Mouse (Mus musculus): ENCODE measurements around the gene Pml.

The Pml gene

DNA sequence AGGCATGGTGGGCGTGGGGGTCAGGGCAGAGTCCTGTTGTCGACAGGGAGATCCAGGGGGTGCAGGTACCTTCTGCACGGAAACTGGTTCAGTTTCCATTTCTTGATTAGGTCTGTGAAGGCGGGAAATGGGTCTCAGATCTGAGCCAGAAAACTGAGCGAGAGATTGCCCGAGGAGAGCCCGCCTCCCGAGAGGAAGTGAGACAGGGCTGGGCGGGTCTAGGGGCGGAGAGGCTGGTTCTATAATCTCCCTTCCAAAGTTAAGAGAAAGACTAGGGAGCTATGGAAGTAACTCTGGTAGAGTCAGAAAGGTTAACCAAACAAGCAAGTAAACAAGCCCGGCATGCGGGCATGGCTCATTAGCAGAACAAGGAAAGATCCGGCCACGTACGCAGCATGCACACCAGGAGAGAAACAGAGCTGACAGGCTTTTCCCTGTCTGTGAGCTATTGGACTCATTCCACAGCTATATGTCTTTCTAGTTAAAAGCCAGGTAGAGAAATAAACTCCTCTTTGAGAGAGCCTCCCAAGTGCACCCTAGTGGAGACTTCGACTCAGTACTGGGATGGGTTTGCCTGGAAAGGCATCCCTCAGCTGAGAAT lies at the start of gene Pml:
Gene Pml, minus strand, starts transcription at position 195 of the 601 bp plus-strand sequence.
- in situ Hi-C loops (cut with MboI, MseI) = no loop called here

DNA sequence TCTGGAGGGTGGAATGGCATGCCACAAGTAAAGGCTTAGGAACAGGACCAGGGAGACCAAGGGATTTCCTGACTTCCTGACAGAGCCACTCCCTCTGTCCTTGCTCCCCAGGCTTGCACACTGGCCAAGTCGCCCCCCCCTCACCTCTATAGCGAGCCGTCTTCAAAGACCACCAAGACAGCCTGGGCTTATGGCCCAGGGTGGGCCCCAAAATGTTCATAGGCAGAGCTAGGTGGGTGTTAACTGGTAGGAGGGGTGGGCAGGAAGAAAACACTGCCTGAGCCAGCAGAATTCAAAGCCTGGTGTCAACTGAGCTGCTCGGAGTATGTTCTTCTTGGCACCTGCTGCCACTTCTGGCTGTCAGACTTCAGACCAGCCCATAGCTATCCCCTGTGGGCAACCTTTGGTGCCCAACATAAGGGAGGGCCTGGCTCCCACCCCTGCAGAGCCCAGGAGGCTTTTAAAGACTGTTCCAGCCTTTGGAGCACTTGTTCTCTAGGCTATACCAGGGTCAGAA lies 48.4 kb upstream of the Pml start:
- in situ Hi-C loops (cut with MboI, MseI) = no loop called here

DNA sequence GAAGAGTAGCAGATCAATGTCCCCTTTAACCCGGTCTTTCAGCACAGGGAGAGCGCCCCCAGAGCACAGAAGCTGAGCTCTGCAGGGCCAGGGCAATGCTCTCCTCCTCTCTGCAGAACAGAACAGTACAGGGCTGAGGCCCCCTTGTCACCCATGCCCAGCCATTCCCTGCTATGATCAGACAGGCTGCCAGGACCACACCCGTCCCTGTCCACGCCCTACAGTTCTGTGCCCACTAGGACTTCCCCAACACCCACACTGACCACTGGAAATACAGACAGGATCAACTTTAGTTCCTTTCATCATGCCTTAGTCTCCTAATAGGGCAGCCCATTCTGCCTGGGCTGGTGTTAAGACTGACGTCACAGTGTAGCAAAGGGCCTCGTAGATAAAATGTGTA lies 47.5 kb upstream of the Pml start:
- in situ Hi-C loops (cut with MboI, MseI) = no loop called here

DNA sequence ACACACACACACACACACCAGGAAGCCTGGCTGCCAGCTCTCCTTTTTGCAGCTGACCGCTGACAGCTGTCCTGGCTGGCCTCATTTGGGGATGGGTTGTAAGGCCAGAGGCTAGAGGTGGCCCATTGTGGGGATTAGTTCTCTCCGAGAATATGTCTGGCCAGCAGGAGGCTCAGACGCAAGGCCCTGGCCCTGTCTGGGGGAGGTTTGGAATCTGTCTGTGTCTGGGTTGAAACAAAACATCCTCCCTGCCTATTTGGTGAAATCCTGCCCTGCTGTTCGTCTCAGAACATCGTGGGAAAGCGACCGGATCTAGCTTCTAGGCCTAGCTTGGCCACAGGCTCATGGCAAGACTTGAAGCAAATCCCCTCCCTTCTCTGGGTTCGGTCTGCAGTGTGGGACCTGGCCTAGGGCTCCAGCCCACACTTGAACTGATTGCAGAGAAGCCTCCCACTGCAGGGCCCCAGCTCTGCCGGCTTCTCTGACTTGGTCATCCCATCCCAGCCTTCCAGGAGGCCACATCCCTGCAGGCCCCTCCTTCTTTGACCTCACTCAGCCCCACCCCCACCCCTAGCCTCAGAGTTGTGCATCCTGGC lies 46.3 kb upstream of the Pml start:
- in situ Hi-C loops (cut with MboI, MseI) = no loop called here

DNA sequence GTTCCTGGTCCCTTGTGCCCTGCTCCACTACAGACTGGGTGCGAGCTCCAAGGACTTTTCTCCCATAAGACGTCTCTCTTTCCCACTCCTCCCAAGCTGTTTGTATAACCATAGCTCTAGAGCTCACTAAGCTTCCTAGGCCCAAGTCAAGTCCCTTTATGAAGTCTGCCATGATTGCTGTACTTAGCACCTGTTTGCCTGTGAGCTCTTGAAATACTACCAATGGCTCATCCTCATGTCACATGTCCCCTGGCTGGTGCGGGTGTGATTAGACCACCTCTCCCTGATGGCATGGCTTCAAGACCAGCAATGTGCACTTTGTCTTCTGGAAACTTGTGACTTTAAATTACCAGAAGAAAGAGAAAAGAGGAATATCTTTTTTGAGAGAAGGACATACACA lies 45.8 kb upstream of the Pml start:
- in situ Hi-C loops (cut with MboI, MseI) = no loop called here

DNA sequence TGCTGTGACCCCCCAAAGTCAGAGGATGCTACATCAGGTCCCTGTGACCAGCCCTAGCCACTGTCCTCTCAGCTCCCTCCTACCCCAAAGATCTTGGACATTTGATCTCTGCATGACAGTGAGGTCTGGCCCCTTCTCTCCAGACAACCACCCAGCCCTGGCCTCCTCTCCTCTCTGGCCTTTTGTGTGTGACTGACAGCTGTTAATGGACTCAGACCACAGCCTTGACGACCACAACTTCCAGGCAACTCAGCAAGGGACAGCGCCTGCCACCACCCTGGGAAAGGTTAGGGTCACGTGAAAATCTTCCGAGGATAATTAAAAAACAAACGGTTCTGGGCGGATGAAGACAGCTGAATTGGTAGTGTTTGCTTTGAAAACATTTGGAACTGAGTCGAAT lies 44.9 kb upstream of the Pml start:
- in situ Hi-C loops (cut with MboI, MseI) = no loop called here

DNA sequence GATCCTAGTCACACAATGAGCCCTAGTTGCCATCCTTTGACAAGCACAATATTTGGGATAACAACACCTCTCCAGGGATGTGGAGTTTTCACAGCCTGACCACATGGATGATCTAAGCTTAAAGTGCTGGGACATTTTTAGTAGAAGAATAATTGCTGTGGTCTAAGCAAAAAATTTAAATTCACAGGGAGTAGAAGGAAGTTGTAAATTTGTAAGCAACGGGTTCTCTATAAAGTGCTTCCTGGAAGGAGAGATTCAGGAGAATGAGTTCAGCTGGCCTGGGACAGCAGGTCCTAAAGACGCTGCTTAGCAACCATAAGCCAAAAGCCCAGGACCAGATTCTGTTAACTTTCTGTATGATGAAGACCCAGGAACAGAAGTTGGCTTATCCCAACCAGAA lies 40.3 kb upstream of the Pml start:
- in situ Hi-C loops (cut with MboI, MseI) = no loop called here

DNA sequence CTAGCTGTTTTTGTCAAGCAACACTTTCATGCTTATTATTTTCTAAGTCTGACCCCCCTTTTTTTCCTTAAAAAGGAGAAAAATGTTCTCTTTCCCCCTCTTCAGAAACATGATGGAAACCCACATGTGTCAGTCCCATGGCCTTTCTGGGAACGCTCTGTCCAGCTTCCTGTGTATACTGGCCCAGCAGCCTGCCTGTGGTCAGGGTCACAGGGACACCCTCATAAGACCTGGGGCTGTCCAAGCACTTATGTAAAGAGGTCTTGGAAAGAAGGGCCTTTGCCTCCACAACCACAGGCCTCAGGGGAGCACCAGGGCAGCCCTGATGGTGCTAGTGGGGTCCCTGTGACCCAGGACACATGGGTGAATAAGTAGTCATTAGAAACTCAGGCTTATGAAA lies 39.5 kb upstream of the Pml start:
- in situ Hi-C loops (cut with MboI, MseI) = no loop called here

DNA sequence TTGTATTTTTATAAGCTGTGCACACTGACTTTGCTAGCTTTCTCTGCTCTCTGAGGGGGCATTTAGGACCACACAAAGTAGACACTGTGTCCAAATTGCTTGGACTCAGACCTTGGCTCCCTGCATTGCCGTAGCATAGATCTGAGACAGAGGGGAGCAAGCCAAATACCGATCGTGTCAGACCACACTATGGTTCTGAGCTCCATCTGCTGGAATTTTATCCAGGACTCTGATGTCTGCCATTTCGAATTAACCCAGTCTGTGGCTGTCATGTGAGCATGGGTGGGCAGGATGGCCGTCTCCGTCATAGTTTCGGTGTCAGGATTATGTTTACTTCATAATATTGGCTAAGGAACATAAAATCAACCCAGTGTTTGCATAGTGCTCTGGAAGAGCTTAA lies 33.8 kb upstream of the Pml start:
- in situ Hi-C loops (cut with MboI, MseI) = loop anchor here (5.0 kb wide), 1 partner anchor 41 kb away; no protein-coding TSS in a partner anchor

DNA sequence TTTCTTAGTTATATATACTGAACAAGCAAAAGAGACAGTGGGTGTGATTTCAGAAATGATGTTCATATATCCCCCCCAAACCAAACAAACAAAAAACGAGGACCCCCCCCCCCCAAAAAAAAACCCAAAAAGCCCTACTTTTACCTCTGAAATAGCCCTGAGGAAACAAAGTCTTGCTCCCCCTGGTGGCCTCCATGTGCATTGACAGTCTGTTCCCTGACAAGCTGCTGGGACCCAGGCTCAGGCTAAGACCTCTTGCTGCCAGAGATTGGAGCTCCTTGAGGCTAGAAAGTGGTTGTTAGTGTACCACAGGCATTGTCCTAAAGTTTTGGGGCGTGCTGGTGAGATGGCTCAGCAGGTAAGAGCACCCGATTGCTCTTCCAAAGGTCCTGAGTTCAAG lies 32.0 kb upstream of the Pml start:
- in situ Hi-C loops (cut with MboI, MseI) = loop anchor here (5.0 kb wide), 1 partner anchor 39 kb away; no protein-coding TSS in a partner anchor

DNA sequence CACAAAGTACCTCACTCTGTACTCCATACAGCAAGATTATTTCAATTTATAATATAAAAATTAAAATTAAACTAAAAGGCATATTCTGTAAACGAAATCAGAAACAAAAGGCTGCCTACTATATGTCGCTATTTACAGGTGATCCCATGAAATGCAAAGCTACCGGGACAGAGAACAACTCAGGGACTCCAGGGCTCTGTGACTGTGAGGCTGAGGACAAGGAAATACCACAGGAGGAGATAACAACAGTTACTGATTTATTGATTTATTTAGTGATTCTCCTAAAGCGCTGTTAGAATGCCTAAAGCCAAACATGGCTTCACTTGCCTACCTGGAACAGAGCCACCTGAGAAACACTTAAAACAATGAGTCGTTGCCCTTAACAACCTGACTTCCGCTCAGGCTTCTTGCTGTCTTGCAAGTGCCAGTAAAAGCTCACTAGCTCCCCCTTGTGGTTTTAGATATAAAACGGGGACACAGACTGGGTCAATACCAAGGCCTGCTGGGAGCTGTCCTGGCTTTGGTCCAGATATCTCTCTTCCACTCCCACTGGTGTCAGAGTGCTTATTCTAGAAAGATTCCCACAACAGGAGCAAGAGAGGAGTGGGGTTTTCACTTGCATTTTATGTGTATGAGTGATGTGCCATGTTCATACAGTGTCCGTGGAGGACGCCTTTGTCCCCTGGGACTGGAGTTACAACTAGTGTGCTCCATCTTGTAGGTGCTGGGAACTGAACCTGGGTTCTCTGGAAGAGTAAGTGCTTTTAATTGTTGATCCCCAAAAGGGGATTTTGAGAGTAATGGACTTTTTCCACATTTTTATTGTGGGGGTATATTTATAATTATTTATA lies 30.9 kb upstream of the Pml start:
- in situ Hi-C loops (cut with MboI, MseI) = loop anchor here (5.0 kb wide), 1 partner anchor 38 kb away; no protein-coding TSS in a partner anchor

DNA sequence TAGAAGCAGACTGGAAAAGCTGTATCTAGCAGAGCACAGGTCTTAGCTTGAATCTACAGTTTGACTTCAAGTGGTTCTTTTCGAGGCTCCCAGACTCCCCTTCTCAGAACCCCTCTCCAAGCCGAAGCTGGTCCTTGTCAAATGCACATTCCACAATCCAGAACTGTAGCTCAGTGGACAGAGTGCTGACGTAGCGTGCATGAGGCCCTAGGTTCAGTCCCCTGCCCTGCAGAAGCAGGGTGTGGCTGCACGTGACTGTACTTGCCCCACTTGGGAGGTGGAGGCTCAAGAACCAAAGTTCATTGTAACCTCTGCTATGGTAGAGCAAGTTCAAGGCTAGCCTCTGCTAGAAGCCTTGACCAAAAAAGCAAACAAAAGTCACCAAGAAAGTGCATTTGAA lies 30.2 kb upstream of the Pml start:
- in situ Hi-C loops (cut with MboI, MseI) = loop anchor here (5.0 kb wide), 1 partner anchor 37 kb away; no protein-coding TSS in a partner anchor

DNA sequence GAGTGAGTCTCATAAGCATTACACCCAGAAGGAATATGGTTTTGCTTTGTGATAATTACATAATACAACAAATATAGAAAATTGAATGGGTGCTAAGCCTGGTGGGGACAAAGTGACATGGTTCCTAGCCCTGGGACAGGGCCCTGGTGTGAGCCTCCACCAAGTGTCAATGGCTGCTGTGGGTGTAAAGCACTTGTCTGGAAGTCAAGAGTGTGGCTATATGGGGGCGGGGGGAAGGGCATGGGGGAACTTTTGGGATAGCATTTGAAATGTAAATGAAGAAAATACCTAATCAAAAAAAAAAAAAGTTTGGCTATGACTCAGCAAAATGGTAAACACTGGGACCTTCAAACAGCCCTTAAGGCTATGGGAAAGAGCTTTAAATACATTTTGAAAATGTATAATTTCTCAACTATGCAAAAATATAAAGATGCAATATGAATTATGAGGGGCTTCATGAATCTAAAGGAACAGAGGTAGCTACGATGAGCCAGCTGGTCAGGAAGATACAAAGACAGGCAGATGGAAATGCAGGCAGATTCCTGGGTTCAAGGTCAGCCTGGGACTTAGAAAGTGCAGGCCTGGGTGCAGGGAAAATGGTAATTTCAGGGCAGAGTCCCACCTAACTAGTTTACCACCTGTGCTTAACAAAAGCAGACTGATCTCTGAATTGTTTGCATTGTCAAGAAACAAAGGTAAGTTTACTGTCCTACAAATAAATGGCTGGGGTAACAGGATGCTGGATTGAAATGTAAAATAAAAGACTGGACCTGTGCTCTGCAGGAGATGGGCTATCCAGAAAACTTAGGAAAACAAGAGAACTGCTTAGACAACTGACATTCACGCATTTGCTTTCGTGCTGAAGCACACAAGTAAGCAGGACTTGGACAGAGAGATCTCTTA lies 29.5 kb upstream of the Pml start:
- in situ Hi-C loops (cut with MboI, MseI) = no loop called here

DNA sequence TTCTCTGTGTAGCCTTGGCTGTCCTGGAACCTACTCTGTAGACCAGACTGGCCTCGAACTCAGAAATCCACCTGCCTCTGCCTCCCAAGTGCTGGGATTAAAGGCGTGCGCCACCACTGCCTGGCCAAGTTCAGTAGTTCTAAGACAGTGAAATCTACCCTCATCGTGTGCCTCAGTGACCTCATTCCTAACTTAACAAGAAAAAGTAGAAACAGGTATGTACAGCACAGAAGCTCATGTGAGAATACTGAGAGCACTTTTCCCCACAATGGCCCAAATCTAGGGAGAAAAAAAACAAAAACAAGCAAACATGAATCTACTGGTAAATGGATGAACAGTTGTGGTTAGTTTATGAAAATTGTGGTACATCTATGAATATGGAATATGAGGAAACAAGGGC lies 28.7 kb upstream of the Pml start:
- in situ Hi-C loops (cut with MboI, MseI) = no loop called here

DNA sequence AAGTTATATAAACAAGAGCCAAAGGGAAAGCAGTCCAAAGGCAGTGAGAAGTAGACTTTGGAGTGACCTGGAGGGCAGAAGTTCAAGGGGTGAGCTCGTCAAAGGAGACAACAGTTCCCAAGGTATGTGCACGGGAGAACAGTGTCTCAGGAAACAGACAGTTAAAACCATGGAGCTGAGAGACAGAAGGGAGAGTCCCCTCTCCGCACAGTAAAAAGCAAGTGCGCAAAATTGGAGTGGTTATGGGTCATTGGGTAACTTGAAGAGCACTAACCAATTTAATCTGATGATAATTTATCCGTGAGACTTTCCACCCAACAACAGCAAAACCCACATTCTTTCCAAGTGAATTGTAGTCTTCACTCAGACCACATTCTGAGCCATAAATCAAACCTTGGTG lies 26.8 kb upstream of the Pml start:
- in situ Hi-C loops (cut with MboI, MseI) = no loop called here

DNA sequence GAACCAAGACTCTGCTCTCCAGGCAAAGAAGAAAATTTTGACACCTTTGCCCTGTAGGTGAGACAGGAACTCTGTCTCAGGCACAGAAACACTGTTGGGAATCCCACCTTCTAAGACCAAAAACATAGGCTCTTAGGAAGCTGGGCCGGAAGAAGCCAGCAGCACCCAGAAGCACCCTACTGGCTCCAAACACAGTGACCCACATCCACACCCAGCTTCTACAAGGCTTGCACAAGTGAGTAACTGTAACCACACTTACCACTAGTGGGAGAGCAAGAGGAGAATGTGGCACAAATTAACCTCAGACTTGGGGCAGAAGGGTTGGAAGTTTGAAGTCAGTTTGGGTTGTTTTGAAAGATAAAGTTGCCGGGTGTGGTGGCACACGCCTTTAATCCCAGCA lies 26.2 kb upstream of the Pml start:
- in situ Hi-C loops (cut with MboI, MseI) = no loop called here

DNA sequence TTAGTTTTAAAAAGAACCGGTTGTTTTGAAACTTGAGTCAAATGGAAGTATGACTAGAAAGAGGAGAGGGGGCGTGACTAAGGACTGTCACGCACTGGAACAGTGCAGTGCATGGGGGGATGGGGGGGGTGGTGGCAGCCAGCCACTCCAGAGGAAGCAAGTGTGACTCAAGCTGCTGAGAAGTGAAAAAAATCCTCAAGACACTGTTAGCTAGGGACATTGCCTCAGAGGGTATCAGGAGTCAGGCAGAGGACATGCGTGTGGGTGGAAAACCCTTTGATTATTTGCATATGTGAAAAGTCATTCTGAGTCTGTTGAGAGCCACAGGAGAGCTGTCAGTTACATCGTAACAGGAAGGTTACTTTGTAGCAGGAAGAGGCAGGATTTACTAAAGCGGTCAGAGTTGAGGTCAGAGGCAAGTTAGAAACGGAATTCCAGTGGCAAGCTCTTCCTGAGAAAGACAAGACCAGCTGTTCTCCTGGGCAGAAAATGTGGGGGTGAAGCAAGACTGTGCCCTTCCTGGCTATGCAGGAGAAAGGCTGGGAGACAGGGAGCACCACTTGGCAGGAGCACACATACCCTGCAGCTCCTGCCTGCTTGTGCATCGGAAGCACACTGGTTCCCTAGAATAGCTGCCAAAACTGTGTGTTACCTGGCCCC lies 25.7 kb upstream of the Pml start:
- in situ Hi-C loops (cut with MboI, MseI) = no loop called here

DNA sequence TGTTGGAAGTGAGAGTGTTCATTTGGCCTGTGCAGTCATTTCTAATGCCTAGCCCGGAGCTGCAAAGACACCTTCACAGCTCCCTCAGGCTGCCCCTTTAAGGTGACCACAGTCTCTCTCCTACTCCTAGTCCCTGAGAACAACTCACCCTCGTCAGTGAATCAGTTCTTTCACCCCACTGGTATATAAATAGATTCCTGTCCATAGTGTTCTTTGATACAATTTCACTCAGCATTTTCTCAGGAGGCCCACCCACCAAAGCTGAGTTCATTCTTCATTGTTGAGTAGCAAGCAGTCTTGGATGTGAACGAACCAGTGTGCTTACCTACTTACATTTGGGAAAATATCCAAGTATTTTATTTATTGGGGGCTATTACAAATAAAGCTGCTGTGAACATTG lies 25.0 kb upstream of the Pml start:
- in situ Hi-C loops (cut with MboI, MseI) = no loop called here

DNA sequence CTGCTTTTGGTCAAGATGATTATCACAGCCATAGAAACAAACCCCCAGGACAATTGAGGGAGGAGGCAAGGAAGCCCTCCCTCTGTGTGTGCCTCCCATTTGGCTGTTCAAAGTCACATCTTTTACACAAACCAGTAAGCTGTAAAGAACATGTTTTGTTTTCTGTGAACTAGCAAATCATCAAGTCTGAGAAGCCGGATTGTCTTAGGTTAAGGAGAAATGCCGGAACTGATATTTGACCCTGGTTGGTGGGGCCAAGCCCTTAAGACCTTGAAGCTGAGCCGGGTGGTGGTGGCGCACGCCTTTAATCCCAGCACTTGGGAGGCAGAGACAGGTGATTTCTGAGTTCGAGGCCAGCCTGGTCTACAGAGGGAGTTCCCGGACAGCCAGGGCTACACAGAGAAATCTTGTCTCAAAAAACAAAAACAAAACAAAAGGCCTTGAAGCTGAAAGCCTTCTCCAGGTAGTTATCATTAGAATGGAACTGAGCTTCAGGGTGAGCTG lies 24.6 kb upstream of the Pml start:
- in situ Hi-C loops (cut with MboI, MseI) = no loop called here

DNA sequence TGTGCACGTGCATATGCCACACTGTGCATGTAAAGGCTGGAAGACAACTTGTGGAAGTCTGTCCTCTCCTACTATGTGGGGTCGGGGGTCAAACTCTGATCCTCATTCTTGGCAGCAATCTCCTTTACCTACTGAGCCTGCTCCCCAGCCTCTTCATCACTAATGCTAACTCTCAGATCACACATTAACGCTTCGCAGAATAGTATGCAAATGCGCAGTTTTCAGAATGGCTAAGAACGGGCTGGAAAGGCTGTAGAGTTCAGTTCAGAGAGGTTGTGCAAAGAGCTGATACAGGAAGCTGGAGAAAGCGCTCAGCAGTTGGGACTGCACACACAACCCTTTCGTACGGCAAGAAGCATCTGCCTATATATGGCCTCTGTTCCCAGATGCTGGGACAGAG lies 23.3 kb upstream of the Pml start:
- in situ Hi-C loops (cut with MboI, MseI) = no loop called here

DNA sequence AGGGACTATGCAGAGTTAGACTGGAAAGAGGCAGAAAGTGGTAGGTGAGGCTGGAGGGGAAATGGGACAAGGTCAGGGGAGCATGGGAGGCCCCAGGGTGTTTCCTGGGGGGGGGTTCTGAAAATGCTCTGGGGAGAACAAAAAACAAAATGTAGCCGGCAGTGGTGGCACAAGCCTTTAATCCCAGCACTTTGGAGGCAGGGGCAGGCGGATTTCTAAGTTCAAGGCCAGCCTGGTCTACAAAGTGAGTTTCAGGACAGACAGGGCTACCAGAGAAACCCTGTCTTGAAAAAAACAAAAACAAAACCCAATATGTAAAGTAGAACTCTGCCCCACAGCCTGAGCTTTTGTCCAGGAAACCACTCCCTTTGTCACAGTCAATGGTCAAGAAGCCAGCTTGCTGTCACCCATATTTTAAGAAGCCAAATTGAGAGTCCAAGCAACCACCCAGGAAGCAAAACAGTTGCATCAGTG lies 22.5 kb upstream of the Pml start:
- in situ Hi-C loops (cut with MboI, MseI) = no loop called here
